Mouse (Mus musculus): ENCODE measurements at regions not wholly inside any gene's neighbourhood (a gene's known extent, or its start where the extent isn't known, plus 50 kb on each side); places are given as distances from the start of the nearest gene placed in this dataset.

DNA sequence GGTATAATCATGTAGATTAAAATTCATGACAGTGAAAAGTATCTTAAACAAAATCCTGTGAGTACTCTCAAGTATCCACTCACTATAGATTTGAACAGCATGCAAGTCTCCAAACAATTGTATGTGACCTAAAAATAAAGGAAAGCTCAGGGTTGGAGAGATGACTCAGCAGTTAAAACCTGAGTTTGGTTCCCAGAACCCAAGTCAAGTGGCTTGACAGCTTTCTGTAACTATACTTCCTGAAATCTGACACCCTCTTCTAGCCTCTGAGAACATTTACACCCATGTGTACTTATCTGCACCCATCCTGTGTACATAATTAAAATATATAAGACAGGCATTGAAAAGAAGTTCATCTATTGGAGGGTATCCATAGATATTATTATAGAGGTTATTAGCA is 770.2 kb upstream of the Sel1l start:
- DNase-seq (ENCODE audit: low read depth), result peak; percentile 55

DNA sequence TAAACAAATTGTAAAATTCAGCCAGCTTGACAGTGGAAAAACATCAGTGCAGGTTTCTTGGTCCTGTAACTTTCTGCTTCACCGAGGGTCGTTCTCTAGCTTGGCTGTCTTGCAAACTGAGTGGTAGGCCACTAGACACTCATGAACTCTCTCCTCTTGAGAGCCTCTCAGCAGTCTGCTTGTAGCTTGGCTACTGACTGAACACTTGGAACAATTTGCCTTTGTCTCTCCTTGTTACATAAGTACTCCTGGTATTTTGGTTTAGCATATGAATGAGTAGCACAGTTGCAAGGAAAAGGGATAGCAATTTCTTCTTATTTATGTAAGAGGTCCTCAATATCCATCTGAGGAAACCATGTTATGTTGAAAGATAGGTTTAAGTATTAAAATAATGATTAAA is 769.6 kb upstream of the Sel1l start:
- DNase-seq (ENCODE audit: low read depth), result no peak

DNA sequence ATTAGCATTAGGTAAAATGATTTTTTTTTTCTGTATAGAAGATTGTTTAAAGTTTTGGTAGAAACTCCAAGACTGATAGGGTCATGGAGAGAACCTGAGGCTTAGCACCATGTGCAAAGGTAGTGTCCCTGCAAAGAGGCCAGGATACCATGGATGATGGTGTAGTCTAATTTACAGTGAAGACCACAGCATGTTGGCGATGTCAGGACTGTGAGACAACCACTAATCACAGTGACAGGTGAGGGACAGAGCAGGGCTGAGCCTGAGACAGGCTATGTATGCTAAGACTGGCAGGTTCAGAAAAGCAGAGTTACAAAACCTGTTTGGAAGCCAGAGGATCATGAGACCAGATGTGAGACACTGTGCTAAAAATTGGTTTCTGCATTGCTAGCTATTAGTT is 752.7 kb upstream of the Sel1l start:
- no peak for DNase-seq (ENCODE audit: low read depth)

DNA sequence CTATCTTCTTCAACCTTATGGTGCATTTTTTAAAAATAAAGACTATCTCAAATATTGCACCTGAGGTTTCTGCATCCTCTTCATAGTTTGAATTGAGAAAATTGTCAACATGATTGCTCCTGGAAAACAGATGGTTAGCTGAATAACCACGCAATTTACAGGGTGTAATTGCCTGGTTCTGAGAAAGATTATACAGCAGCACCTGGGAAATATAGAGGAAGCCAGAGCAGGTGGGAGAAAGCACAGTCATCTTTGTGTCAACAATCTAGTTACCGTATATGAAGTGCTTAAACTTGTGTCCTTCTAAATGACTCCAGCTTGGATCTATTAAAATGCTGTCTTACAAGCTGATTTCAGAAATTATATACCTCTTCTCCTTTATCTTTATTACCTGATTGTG is 740.8 kb upstream of the Sel1l start:
- DNase-seq (ENCODE audit: low read depth), result no peak

DNA sequence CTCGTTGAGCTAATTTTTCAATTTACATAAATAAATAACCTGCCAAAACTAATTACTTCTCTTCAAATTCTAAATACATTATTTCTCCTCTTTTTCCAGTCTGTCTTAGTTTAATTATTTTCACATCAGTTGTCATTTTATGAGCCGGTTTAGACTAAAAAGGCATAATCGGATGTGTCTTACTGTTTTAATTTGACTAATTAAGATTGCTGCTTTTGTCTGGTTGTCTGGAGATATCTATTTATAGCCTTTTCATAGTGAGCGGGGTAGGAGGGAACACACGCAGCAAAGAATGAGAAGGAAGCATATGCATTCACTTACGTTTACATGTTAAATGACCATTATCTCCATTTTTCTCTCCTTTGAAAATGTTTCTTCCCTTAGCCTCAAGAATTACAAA is 740.3 kb upstream of the Sel1l start:
- DNase-seq (ENCODE audit: low read depth), result no peak

DNA sequence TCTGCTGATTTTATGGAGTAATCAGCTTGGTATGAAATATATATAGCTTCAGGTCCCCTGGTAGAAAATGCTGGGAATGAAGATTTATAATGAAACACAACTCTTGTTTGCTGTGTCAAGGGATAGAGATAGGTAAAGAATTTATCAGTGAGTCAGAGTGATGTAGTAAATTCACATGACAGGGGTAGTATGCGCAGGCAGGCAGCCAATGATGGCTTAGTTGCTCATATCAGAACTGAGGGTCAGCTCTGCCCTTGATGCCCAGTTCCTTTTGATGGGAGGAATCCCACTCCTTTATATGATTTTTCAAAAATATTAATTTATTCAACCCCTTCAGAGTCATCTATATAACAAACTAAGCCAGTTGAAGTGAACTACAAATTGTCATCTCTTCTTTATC is 729.6 kb upstream of the Sel1l start:
- DNase-seq (ENCODE audit: low read depth), result no peak

Data from 416B (cell line).